Mouse (Mus musculus): ENCODE data around the gene Irx4. TPM values are rescaled to one million over a fixed set of nuclear protein-coding genes. Genes with fewer than 3 reads are reported as not detected.

Irx4 gene
- polyA plus RNA-seq, 1 experiment from 2014 or later, result 0.80 TPM

GRCm38 (mm10) chr13:73267551-73267950, 7.3 kb downstream of the Irx4 start:
- no peaks in the 10 kb centered on the region for H3K9me3 ChIP-seq (ENCODE audit: control insufficient read depth, low read length)
- 6% methylated on average over 10 of the region's 10 CpGs for WGBS
- no peak overlapping the region for H3K9ac ChIP-seq (replicated peaks; ENCODE audit: low read depth, low read length)
- H3K27me3 ChIP-seq (ENCODE audit: control insufficient read depth, insufficient read depth, low read length), result peaks cover 66% of the 10 kb centered on the region
- H3K4me1 ChIP-seq (ENCODE audit: control insufficient read depth, insufficient read depth, low read length), result peaks cover 15% of the 10 kb centered on the region
- H3K4me3 ChIP-seq (ENCODE audit: low read depth, low read length), result no peak overlapping the region
- H3K36me3 ChIP-seq (ENCODE audit: control insufficient read depth, insufficient read depth, low read length), result no peaks in the 10 kb centered on the region
- no peak overlapping the region for H3K27ac ChIP-seq (ENCODE audit: low read depth, low read length)
- no peak overlapping the region for H3K4me2 ChIP-seq (ENCODE audit: low read depth, low read length)
- no peak for ATAC-seq (ENCODE audit: low read depth)

- no peak overlapping the region for H3K9ac ChIP-seq (replicated peaks; ENCODE audit: low read depth, low read length)
- no peak overlapping the region for H3K4me2 ChIP-seq (ENCODE audit: low read depth, low read length)
- H3K27me3 ChIP-seq (ENCODE audit: control insufficient read depth, insufficient read depth, low read length), result peaks cover 68% of the 10 kb centered on the region
- H3K4me1 ChIP-seq (ENCODE audit: control insufficient read depth, insufficient read depth, low read length), result peaks cover 8% of the 10 kb centered on the region
- H3K27ac ChIP-seq (ENCODE audit: low read depth, low read length), result no peak overlapping the region
- WGBS, result 1% methylated on average over 20 of the region's 20 CpGs
- H3K4me3 ChIP-seq (ENCODE audit: low read depth, low read length), result no peak overlapping the region
- no peaks in the 10 kb centered on the region for H3K9me3 ChIP-seq (ENCODE audit: control insufficient read depth, low read length)
- ATAC-seq (ENCODE audit: low read depth), result no peak
- no peaks in the 10 kb centered on the region for H3K36me3 ChIP-seq (ENCODE audit: control insufficient read depth, insufficient read depth, low read length)
Measured at GRCm38 (mm10) chr13:73268702-73269101, 8.4 kb downstream of the Irx4 start.

GRCm38 (mm10) chr13:73269251-73269650, 9.0 kb downstream of the Irx4 start:
- Histone ChIP-seq H3K27ac (ENCODE audit: low read depth, low read length) (no peak overlapping the region), H3K9me3 (ENCODE audit: control insufficient read depth, low read length) (no peaks in the 10 kb centered on the region)

GRCm38 (mm10) chr13:73269891-73270290, 9.6 kb downstream of the Irx4 start:
- no peaks in the 10 kb centered on the region for H3K36me3 ChIP-seq (ENCODE audit: control insufficient read depth, insufficient read depth, low read length)
- no peak overlapping the region for H3K4me3 ChIP-seq (ENCODE audit: low read depth, low read length)
- 12% methylated on average over 3 of the region's 3 CpGs for WGBS
- peaks cover 8% of the 10 kb centered on the region for H3K4me1 ChIP-seq (ENCODE audit: control insufficient read depth, insufficient read depth, low read length)
- H3K9me3 ChIP-seq (ENCODE audit: control insufficient read depth, low read length), result no peaks in the 10 kb centered on the region
- ATAC-seq (ENCODE audit: low read depth), result no peak
- H3K27ac ChIP-seq (ENCODE audit: low read depth, low read length), result no peak overlapping the region
- H3K27me3 ChIP-seq (ENCODE audit: control insufficient read depth, insufficient read depth, low read length), result peaks cover 69% of the 10 kb centered on the region
- H3K9ac ChIP-seq (replicated peaks; ENCODE audit: low read depth, low read length), result no peak overlapping the region
- H3K4me2 ChIP-seq (ENCODE audit: low read depth, low read length), result no peak overlapping the region

More at GRCm38 (mm10) chr13:73269251-73269650, 9.0 kb downstream of the Irx4 start:
- no peak overlapping the region for H3K4me2 ChIP-seq (ENCODE audit: low read depth, low read length)
- H3K36me3 ChIP-seq (ENCODE audit: control insufficient read depth, insufficient read depth, low read length), result no peaks in the 10 kb centered on the region
- peaks cover 8% of the 10 kb centered on the region for H3K4me1 ChIP-seq (ENCODE audit: control insufficient read depth, insufficient read depth, low read length)
- no peak for ATAC-seq (ENCODE audit: low read depth)
- H3K4me3 ChIP-seq (ENCODE audit: low read depth, low read length), result no peak overlapping the region
- peaks cover 69% of the 10 kb centered on the region for H3K27me3 ChIP-seq (ENCODE audit: control insufficient read depth, insufficient read depth, low read length)
- no peak overlapping the region for H3K9ac ChIP-seq (replicated peaks; ENCODE audit: low read depth, low read length)
- 4% methylated on average over 15 of the region's 15 CpGs for WGBS

- H3K4me3 ChIP-seq (ENCODE audit: low read depth, low read length), result no peak overlapping the region
- 3% methylated on average over 22 of the region's 22 CpGs for WGBS
- H3K9ac ChIP-seq (replicated peaks; ENCODE audit: low read depth, low read length), result no peak overlapping the region
- no peaks in the 10 kb centered on the region for H3K36me3 ChIP-seq (ENCODE audit: control insufficient read depth, insufficient read depth, low read length)
- peaks cover 6% of the 10 kb centered on the region for H3K4me1 ChIP-seq (ENCODE audit: control insufficient read depth, insufficient read depth, low read length)
- H3K4me2 ChIP-seq (ENCODE audit: low read depth, low read length), result no peak overlapping the region
- H3K27me3 ChIP-seq (ENCODE audit: control insufficient read depth, insufficient read depth, low read length), result peaks cover 62% of the 10 kb centered on the region
- ATAC-seq (ENCODE audit: low read depth), result no peak
- no peaks in the 10 kb centered on the region for H3K9me3 ChIP-seq (ENCODE audit: control insufficient read depth, low read length)
- no peak overlapping the region for H3K27ac ChIP-seq (ENCODE audit: low read depth, low read length)
Measured at GRCm38 (mm10) chr13:73270451-73271081, 10.3 kb downstream of the Irx4 start.

GRCm38 (mm10) chr13:73271336-73272242, 11.3 kb downstream of the Irx4 start:
- WGBS, result 1% methylated on average over 53 of the region's 53 CpGs
- H3K27me3 ChIP-seq (ENCODE audit: control insufficient read depth, insufficient read depth, low read length), result peaks cover 56% of the 10 kb centered on the region
- peak; percentile 41; the same call in 1 of the 2 replicates for ATAC-seq (ENCODE audit: low read depth)
- H3K4me1 ChIP-seq (ENCODE audit: control insufficient read depth, insufficient read depth, low read length), result peaks cover 6% of the 10 kb centered on the region
- no peaks in the 10 kb centered on the region for H3K36me3 ChIP-seq (ENCODE audit: control insufficient read depth, insufficient read depth, low read length)
- no peak overlapping the region for H3K9ac ChIP-seq (replicated peaks; ENCODE audit: low read depth, low read length)
- H3K27ac ChIP-seq (ENCODE audit: low read depth, low read length), result no peak overlapping the region
- H3K4me3 ChIP-seq (ENCODE audit: low read depth, low read length), result peak overlapping the region; percentile 11; the same call in 1 of the 2 replicates
- no peaks in the 10 kb centered on the region for H3K9me3 ChIP-seq (ENCODE audit: control insufficient read depth, low read length)
- H3K4me2 ChIP-seq (ENCODE audit: low read depth, low read length), result peak overlapping the region; percentile 42

- peaks cover 6% of the 10 kb centered on the region for H3K4me1 ChIP-seq (ENCODE audit: control insufficient read depth, insufficient read depth, low read length)
- peaks cover 43% of the 10 kb centered on the region for H3K27me3 ChIP-seq (ENCODE audit: control insufficient read depth, insufficient read depth, low read length)
- no peak overlapping the region for H3K27ac ChIP-seq (ENCODE audit: low read depth, low read length)
- no peak overlapping the region for H3K9ac ChIP-seq (replicated peaks; ENCODE audit: low read depth, low read length)
- no peaks in the 10 kb centered on the region for H3K36me3 ChIP-seq (ENCODE audit: control insufficient read depth, insufficient read depth, low read length)
- no peaks in the 10 kb centered on the region for H3K9me3 ChIP-seq (ENCODE audit: control insufficient read depth, low read length)
- H3K4me2 ChIP-seq (ENCODE audit: low read depth, low read length), result no peak overlapping the region
- no peak for ATAC-seq (ENCODE audit: low read depth)
- no peak overlapping the region for H3K4me3 ChIP-seq (ENCODE audit: low read depth, low read length)
Measured at GRCm38 (mm10) chr13:73272794-73273282, 12.6 kb downstream of the Irx4 start.

GRCm38 (mm10) chr13:73273536-73273935, 13.3 kb downstream of the Irx4 start:
- no peak overlapping the region for H3K27ac ChIP-seq (ENCODE audit: low read depth, low read length)
- H3K36me3 ChIP-seq (ENCODE audit: control insufficient read depth, insufficient read depth, low read length), result no peaks in the 10 kb centered on the region
- no peak overlapping the region for H3K9ac ChIP-seq (replicated peaks; ENCODE audit: low read depth, low read length)
- H3K4me1 ChIP-seq (ENCODE audit: control insufficient read depth, insufficient read depth, low read length), result peaks cover 6% of the 10 kb centered on the region
- no peak for ATAC-seq (ENCODE audit: low read depth)
- H3K27me3 ChIP-seq (ENCODE audit: control insufficient read depth, insufficient read depth, low read length), result peaks cover 36% of the 10 kb centered on the region
- no peak overlapping the region for H3K4me2 ChIP-seq (ENCODE audit: low read depth, low read length)
- 50% methylated on average over 1 of the region's 1 CpGs for WGBS
- no peaks in the 10 kb centered on the region for H3K9me3 ChIP-seq (ENCODE audit: control insufficient read depth, low read length)
- H3K4me3 ChIP-seq (ENCODE audit: low read depth, low read length), result no peak overlapping the region

- H3K4me3 ChIP-seq (ENCODE audit: low read depth, low read length), result no peak overlapping the region
- H3K9me3 ChIP-seq (ENCODE audit: control insufficient read depth, low read length), result no peaks in the 10 kb centered on the region
- H3K4me2 ChIP-seq (ENCODE audit: low read depth, low read length), result no peak overlapping the region
- no peak overlapping the region for H3K9ac ChIP-seq (replicated peaks; ENCODE audit: low read depth, low read length)
- ATAC-seq (ENCODE audit: low read depth), result no peak
- H3K36me3 ChIP-seq (ENCODE audit: control insufficient read depth, insufficient read depth, low read length), result no peaks in the 10 kb centered on the region
- peaks cover 19% of the 10 kb centered on the region for H3K27me3 ChIP-seq (ENCODE audit: control insufficient read depth, insufficient read depth, low read length)
- no peak overlapping the region for H3K27ac ChIP-seq (ENCODE audit: low read depth, low read length)
- WGBS, result 91% methylated on average over 6 of the region's 6 CpGs
- H3K4me1 ChIP-seq (ENCODE audit: control insufficient read depth, insufficient read depth, low read length), result no peaks in the 10 kb centered on the region
Measured at GRCm38 (mm10) chr13:73277361-73277760, 17.1 kb downstream of the Irx4 start.
